Mouse (Mus musculus) forebrain, embryonic 10.5 days (tissue): ENCODE measurements around the gene Slc12a8. TPM values are rescaled to one million over a fixed set of nuclear protein-coding genes. Genes with fewer than 3 reads are reported as not detected.

Experiments
- DNase-seq: peaks from one replicate; pipeline ENCODE4 v3.0.0-alpha.2; 2017; ENCODE audit warnings: low spot score; ENCODE audit errors: extremely low spot score
- H3K27ac ChIP-seq: fragments of 300-500 bp; sonication (generic); 2 replicates; pipeline ENCODE4 v1.5.1; 2016; ENCODE audit warnings: mild to moderate bottlenecking
- H3K27me3 ChIP-seq: fragments of 300-500 bp; sonication (generic); 2 replicates; pipeline ENCODE4 v1.6.1; 2016; ENCODE audit warnings: mild to moderate bottlenecking; ENCODE audit not compliant: poor library complexity, severe bottlenecking
- H3K36me3 ChIP-seq: fragments of 300-500 bp; sonication (generic); replicated peaks from 2 replicates; pipeline ENCODE4 v1.6.1; 2016; ENCODE audit warnings: mild to moderate bottlenecking, moderate library complexity
- H3K4me1 ChIP-seq: fragments of 300-500 bp; sonication (generic); 2 replicates; pipeline ENCODE4 v1.6.1; 2016
- H3K4me3 ChIP-seq: fragments of 300-500 bp; sonication (generic); 2 replicates; pipeline ENCODE4 v1.5.1; 2016; ENCODE audit warnings: mild to moderate bottlenecking, moderate library complexity
- H3K9me3 ChIP-seq: fragments of 300-500 bp; sonication (generic); 2 replicates; pipeline ENCODE4 v1.6.1; 2016; ENCODE audit warnings: mild to moderate bottlenecking, moderate library complexity
- WGBS: fragments of 180-500 bp; shearing (Covaris S2); methylation state at CpG from one replicate; pipeline ENCODE4 v1.1.7; 2016; 5-methylcytosine and 5-hydroxymethylcytosine counted together
- polyA plus RNA-seq: library from polyadenylated mRNA; unstranded; fragments of >200 nt; fragmentation: Nextera tagmentation; extraction: Ambion mirVana; gene quantifications from 2 replicates; pipeline ENCODE4 v1.2.1, GENCODE M21; 2016

Gene Slc12a8
- polyA plus RNA-seq, 1 experiment from 2014 or later = 1.1 TPM

DNA sequence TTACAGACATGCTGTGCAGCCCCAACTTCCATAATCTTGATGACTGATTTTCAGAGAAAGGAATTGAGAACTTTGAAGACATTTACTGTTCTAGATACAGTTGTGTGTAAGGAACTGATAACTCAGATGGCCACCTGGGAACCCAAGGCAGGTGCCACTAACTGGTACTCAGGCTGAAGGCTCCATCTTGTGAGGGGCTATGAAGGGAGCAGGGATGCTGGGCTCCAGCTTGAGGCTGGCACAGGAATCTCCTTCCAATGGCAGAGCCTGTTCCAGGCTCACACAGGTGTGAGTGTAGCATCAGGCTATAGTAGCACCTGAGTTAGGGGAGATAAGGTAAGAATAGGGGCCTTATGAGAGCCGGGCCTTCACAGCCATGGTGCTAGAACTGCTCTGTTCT, 168.9 kb downstream of the Slc12a8 start:
- H3K9me3 ChIP-seq = no peaks in the 10 kb centered on the region
- peak overlapping the region; percentile 99 for H3K27ac ChIP-seq
- no peak for DNase-seq
- 86% methylated on average over 1 of the region's 1 CpGs for WGBS
- H3K4me3 ChIP-seq = peak overlapping the region; percentile 94
- H3K4me1 ChIP-seq = peaks cover 79% of the 10 kb centered on the region
- H3K27me3 ChIP-seq = no peaks in the 10 kb centered on the region; the same call in 1 of the 2 replicates
- H3K36me3 ChIP-seq = peaks cover 24% of the 10 kb centered on the region

GRCm38 (mm10) chr16:33687724-33688123, 170.6 kb downstream of the Slc12a8 start:
- no peaks in the 10 kb centered on the region for H3K9me3 ChIP-seq
- H3K27me3 ChIP-seq = no peaks in the 10 kb centered on the region; the same call in 1 of the 2 replicates
- 87% methylated on average over 3 of the region's 3 CpGs for WGBS
- H3K36me3 ChIP-seq = peaks cover 40% of the 10 kb centered on the region
- peak overlapping the region; percentile 94; the same call in 1 of the 2 replicates for H3K4me3 ChIP-seq
- no peak for DNase-seq
- peak overlapping the region; percentile 99 for H3K27ac ChIP-seq
- H3K4me1 ChIP-seq = peaks cover 92% of the 10 kb centered on the region

DNA sequence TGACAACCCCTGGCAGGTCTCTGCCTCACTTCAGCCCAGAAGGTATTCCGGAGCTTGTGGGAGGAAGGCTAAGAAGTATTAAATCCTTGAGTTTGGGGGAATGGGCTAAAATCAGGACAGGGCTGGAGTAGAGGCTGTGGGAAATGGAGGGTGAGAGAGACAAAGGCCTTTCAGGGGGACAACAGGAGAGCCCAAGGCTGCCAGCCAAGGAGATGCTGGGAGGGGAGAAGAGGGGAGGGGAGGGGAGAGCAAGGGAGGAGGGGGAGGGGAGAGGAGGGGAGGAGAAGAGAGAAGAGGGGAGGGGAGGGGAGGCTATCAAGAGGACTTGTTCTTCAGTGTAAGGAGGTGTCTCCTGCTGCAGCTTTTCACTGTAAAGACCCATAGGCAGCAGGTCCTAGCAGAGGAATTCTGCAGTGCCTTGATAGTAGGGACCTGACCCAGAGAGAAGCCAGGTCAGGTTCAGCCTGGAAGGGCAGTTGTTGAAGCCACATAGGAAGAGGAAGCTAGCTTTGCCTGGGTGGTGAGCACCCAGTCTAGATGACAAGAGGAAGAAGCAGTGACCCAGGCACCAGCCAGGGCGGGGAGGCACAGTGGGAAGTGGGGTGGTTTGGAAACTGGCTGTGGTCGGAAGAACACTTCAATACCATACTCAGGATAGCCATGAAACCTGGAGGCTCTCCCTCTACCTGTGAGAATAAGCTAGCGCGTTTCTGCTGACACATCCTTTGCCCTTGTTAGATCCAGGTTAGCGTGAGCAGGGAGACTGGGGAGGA, 174.0 kb downstream of the Slc12a8 start:
- Histone ChIP-seq H3K27me3 (no peaks in the 10 kb centered on the region), H3K36me3 (peaks cover 66% of the 10 kb centered on the region), H3K4me1 (peaks cover 75% of the 10 kb centered on the region), H3K4me3 (no peak overlapping the region), H3K9me3 (no peaks in the 10 kb centered on the region), H3K27ac (peak overlapping the region; percentile 82)
- 82% methylated on average over 6 of the region's 6 CpGs for WGBS
- no peak for DNase-seq

DNA sequence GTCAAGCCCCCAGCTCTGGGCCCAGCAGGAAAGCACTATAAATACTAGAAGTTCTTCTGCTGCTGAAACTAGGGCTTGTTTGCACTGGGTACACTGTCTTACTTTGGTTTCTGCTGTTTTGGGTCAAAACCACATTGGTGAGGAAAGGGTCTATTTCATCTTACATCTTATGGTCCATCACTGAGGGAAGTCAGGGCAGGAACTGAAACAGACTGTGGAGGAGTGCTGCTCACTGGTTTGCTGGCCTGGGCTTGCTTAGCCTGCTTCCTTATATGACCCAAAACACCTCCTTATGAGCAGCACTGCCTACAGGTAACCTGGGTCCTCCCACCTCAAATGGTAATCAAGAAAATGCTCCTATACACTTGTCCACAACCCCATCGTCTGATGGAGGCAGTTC, 176.4 kb downstream of the Slc12a8 start:
- WGBS = 85% methylated on average over 1 of the region's 1 CpGs

DNA sequence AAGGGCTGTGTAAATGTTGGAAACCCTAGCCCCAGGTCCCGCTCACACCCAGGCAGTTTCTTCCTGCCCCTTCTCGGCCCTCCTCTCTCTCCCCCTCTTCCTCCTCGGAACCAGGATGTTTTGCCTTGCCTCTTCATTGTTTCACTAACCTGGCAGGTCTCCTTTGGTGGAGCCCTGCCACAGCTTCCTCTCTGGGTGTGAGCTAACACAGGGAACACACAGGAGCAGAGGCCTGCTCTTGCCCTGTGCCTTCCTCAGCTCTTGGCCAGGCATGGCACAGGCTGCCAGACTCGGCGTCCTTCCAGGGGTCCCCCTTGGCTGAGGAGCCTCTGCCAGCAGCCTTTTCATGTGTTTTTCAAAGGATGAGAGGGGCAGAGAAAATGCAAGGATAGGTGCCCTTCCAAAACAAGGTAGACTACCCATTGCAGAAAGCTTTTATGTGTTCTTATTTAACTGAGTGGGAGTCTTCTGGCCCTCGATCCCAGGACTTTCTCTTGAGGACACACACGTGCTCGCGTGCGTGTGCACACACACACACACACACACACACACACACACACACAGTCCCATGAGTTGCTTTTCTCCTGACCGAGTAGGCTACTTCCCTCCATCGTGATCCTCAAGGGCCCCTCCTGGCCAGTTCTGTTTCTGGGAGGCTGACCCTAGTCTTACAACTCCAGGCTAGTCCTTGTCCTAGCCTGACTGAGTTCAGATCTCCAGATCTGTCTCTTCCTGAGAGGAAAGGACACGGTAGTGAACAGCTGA, 179.9 kb downstream of the Slc12a8 start:
- 81% methylated on average over 13 of the region's 13 CpGs for WGBS
- no peaks in the 10 kb centered on the region for H3K9me3 ChIP-seq
- no peak for DNase-seq
- peak overlapping the region; percentile 75 for H3K27ac ChIP-seq
- peaks cover 67% of the 10 kb centered on the region for H3K36me3 ChIP-seq
- H3K4me3 ChIP-seq = no peak overlapping the region
- H3K27me3 ChIP-seq = no peaks in the 10 kb centered on the region
- H3K4me1 ChIP-seq = peaks cover 68% of the 10 kb centered on the region

More for the DNA sequence above, 176.4 kb downstream of the Slc12a8 start:
- Histone ChIP-seq H3K4me3 (no peak overlapping the region), H3K27ac (no peak overlapping the region), H3K36me3 (peaks cover 66% of the 10 kb centered on the region), H3K27me3 (no peaks in the 10 kb centered on the region), H3K4me1 (peaks cover 77% of the 10 kb centered on the region), H3K9me3 (no peaks in the 10 kb centered on the region)
- no peak for DNase-seq

- Histone ChIP-seq H3K36me3 (peaks cover 63% of the 10 kb centered on the region), H3K27ac (peak overlapping the region; percentile 75), H3K27me3 (no peaks in the 10 kb centered on the region), H3K4me1 (peaks cover 61% of the 10 kb centered on the region), H3K4me3 (no peak overlapping the region), H3K9me3 (no peaks in the 10 kb centered on the region)
- DNase-seq = no peak
- 66% methylated on average over 9 of the region's 9 CpGs for WGBS
These were observed 180.6 kb downstream of the Slc12a8 start for GRCm38 (mm10) chr16:33697576-33698276.

DNA sequence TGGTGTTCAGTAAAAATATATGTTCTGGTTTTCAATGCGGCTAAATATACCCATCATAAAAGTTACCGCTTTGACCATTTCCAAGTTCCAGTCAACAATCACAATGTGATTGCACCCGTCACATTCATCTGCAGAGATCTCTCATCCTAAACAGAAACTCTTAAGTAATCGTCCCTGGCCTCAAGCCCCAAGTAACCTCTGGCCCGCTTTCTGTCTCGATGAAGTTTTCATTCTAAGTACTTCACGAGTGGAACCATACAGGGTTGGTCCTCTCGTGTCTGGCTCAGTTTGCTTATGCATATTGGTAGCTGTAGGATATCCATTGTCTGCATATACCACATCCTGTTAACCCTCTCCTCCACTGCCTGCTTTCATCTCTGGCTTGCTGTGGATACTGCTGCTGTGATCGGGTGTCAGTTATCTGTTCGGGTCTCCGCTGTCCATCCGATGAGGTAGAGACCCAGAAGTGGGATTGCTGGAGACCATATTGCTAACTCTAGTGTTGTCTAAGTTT, 181.2 kb downstream of the Slc12a8 start:
- peaks cover 58% of the 10 kb centered on the region for H3K4me1 ChIP-seq
- peak overlapping the region; percentile 75 for H3K27ac ChIP-seq
- DNase-seq = no peak
- H3K4me3 ChIP-seq = no peak overlapping the region
- H3K9me3 ChIP-seq = no peaks in the 10 kb centered on the region
- 84% methylated on average over 12 of the region's 12 CpGs for WGBS
- no peaks in the 10 kb centered on the region for H3K27me3 ChIP-seq
- H3K36me3 ChIP-seq = peaks cover 57% of the 10 kb centered on the region

- WGBS = 82% methylated on average over 5 of the region's 5 CpGs
- peaks cover 76% of the 10 kb centered on the region for H3K4me1 ChIP-seq
- H3K9me3 ChIP-seq = no peaks in the 10 kb centered on the region
- peaks cover 58% of the 10 kb centered on the region for H3K36me3 ChIP-seq
- no peaks in the 10 kb centered on the region for H3K27me3 ChIP-seq
- no peak overlapping the region for H3K27ac ChIP-seq
- DNase-seq = no peak
- H3K4me3 ChIP-seq = no peak overlapping the region
These were observed 183.5 kb downstream of the Slc12a8 start for GRCm38 (mm10) chr16:33700584-33700983.

GRCm38 (mm10) chr16:33701872-33702271, 184.7 kb downstream of the Slc12a8 start:
- WGBS = 93% methylated on average over 4 of the region's 4 CpGs
- H3K4me1 ChIP-seq = peaks cover 64% of the 10 kb centered on the region

GRCm38 (mm10) chr16:33704289-33704688, 187.2 kb downstream of the Slc12a8 start:
- Histone ChIP-seq H3K9me3 (no peaks in the 10 kb centered on the region), H3K4me1 (peaks cover 41% of the 10 kb centered on the region), H3K4me3 (no peak overlapping the region), H3K27me3 (no peaks in the 10 kb centered on the region), H3K27ac (peak overlapping the region; percentile 60), H3K36me3 (peaks cover 72% of the 10 kb centered on the region)
- DNase-seq = no peak
- WGBS = 87% methylated on average over 9 of the region's 9 CpGs

More at GRCm38 (mm10) chr16:33701872-33702271, 184.7 kb downstream of the Slc12a8 start:
- DNase-seq = no peak
- no peaks in the 10 kb centered on the region for H3K27me3 ChIP-seq
- no peak overlapping the region for H3K27ac ChIP-seq
- no peaks in the 10 kb centered on the region for H3K9me3 ChIP-seq
- no peak overlapping the region for H3K4me3 ChIP-seq
- H3K36me3 ChIP-seq = peaks cover 60% of the 10 kb centered on the region

DNA sequence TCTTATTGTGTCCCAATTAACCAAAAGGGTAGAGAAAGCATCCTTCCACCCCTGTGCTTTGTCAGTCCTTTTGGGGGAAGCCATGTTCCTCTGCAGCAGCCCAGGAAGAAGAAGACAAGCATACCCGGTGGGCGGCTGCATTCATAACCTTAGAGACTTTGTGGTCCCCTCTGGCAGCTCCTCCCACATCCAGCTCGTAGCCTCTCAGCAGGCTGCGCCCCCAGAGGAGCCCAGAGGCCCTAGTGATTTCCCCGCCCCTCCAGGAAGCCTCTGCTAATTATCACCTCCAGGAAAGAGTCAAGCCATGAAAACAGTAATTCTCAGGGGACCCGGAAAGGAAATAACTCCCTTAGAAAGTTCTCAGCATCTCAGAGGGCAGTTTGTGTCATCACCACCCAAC, 188.1 kb downstream of the Slc12a8 start:
- no peaks in the 10 kb centered on the region for H3K27me3 ChIP-seq
- H3K36me3 ChIP-seq = peaks cover 75% of the 10 kb centered on the region
- 0 out of 2 replicates have a peak overlapping the region, but pooled peaks have one; percentile 60 for H3K27ac ChIP-seq
- H3K4me3 ChIP-seq = no peak overlapping the region; the same call in 1 of the 2 replicates
- peaks cover 35% of the 10 kb centered on the region for H3K4me1 ChIP-seq
- DNase-seq = no peak
- H3K9me3 ChIP-seq = no peaks in the 10 kb centered on the region
- WGBS = 26% methylated on average over 6 of the region's 6 CpGs

DNA sequence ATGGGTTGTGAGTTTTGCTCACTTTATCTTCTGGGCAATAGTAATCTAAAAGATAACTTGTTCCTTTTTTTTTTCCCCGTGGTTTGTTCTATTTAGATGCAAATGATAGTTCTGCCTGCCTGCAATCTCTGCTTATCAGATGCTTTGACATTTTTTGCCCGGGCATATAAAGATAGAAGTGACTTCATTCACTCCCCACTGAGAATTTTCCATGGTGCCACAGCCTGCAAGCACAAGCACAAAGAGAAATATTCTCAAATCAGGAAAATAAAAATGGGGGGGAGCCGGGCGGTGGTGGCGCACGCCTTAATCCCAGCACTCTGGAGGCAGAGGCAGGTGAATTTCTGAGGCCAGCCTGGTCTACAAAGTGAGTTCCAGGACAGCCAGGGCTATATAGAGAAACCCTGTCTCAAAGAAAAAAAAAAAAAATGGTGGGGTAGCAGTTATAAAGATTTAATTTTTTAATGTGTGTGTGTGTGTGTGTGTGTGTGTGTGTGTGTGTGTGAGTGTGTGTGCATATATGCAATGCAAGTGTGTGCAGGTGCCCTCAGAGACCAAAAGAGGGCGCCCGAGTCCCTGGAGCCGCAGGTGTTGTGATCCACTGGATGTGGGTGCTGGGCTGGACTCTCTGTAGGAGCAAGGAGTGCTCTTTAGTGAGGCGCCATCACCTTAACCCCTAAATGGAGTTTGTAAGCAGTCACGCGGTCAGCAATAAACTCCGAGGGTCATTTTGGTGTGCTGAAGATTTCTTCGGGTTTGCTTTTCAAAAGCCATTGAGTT, 189.2 kb downstream of the Slc12a8 start:
- Histone ChIP-seq H3K27me3 (no peaks in the 10 kb centered on the region), H3K4me1 (peaks cover 37% of the 10 kb centered on the region), H3K27ac (no peak overlapping the region), H3K36me3 (peaks cover 76% of the 10 kb centered on the region), H3K9me3 (no peaks in the 10 kb centered on the region), H3K4me3 (no peak overlapping the region)
- DNase-seq = no peak
- WGBS = 94% methylated on average over 14 of the region's 14 CpGs
